Mouse (Mus musculus) heart, embryonic 10.5 days (tissue): Measurements from ENCODE around the gene Slc25a43. TPM values are rescaled to one million over a fixed set of nuclear protein-coding genes. Genes with fewer than 3 reads are reported as not detected.

ENCODE experiments used
- DNase-seq: peaks from one replicate; pipeline ENCODE4 v3.0.0-alpha.2; 2017; ENCODE audit warnings: low spot score
- H3K27ac ChIP-seq: fragments of 300-500 bp; sonication (generic); 2 replicates; pipeline ENCODE4 v1.5.1; 2016; ENCODE audit warnings: mild to moderate bottlenecking
- H3K27me3 ChIP-seq: fragments of 300-500 bp; sonication (generic); 2 replicates; pipeline ENCODE4 v1.6.1; 2016; ENCODE audit warnings: mild to moderate bottlenecking; ENCODE audit not compliant: poor library complexity, insufficient read depth, severe bottlenecking
- H3K36me3 ChIP-seq: fragments of 300-500 bp; sonication (generic); 2 replicates; pipeline ENCODE4 v1.6.1; 2016; ENCODE audit warnings: mild to moderate bottlenecking, moderate library complexity
- H3K4me1 ChIP-seq: fragments of 300-500 bp; sonication (generic); 2 replicates; pipeline ENCODE4 v1.6.1; 2016; ENCODE audit warnings: mild to moderate bottlenecking
- H3K4me3 ChIP-seq: fragments of 300-500 bp; sonication (generic); 2 replicates; pipeline ENCODE4 v1.5.1; 2016; ENCODE audit warnings: mild to moderate bottlenecking, moderate library complexity
- H3K9me3 ChIP-seq: fragments of 300-500 bp; sonication (generic); 2 replicates; pipeline ENCODE4 v1.6.1; 2016; ENCODE audit warnings: mild to moderate bottlenecking, moderate library complexity
- WGBS: fragments of 180-500 bp; shearing (Covaris S2); methylation state at CpG from one replicate; pipeline ENCODE4 v1.1.7; 2016; 5-methylcytosine and 5-hydroxymethylcytosine counted together
- polyA plus RNA-seq: library from polyadenylated mRNA; unstranded; fragments of >200 nt; fragmentation: Nextera tagmentation; extraction: Ambion mirVana; gene quantifications from 2 replicates; pipeline ENCODE4 v1.2.1, GENCODE M21; 2016

The Slc25a43 gene
- polyA plus RNA-seq, 1 experiment from 2014 or later = 2.2 TPM

GRCm38 (mm10) chrX:36816953-36817441 is 73.5 kb downstream of the Slc25a43 start:
- DNase-seq = peak; percentile 78
- Histone ChIP-seq H3K9me3 (no peaks in the 10 kb centered on the region), H3K27me3 (no peaks in the 10 kb centered on the region), H3K4me3 (peak overlapping the region; percentile 43), H3K4me1 (no peaks in the 10 kb centered on the region), H3K27ac (peak overlapping the region; percentile 84), H3K36me3 (no peaks in the 10 kb centered on the region)
- WGBS = 8% methylated on average over 10 of the region's 10 CpGs

GRCm38 (mm10) chrX:36819575-36819974 is 76.1 kb downstream of the Slc25a43 start:
- 62% methylated on average over 4 of the region's 4 CpGs for WGBS
- Histone ChIP-seq H3K9me3 (no peaks in the 10 kb centered on the region), H3K4me3 (no peak overlapping the region), H3K27me3 (no peaks in the 10 kb centered on the region), H3K4me1 (no peaks in the 10 kb centered on the region), H3K27ac (no peak overlapping the region), H3K36me3 (no peaks in the 10 kb centered on the region)
- DNase-seq = no peak

- Histone ChIP-seq H3K4me3 (no peak overlapping the region), H3K36me3 (no peaks in the 10 kb centered on the region), H3K27ac (no peak overlapping the region), H3K9me3 (no peaks in the 10 kb centered on the region), H3K4me1 (no peaks in the 10 kb centered on the region), H3K27me3 (no peaks in the 10 kb centered on the region)
- 17% methylated on average over 4 of the region's 4 CpGs for WGBS
- DNase-seq = no peak
Measured at GRCm38 (mm10) chrX:36820201-36820600, 76.7 kb downstream of the Slc25a43 start.

GRCm38 (mm10) chrX:36823932-36824711 is 80.7 kb downstream of the Slc25a43 start:
- Histone ChIP-seq H3K27me3 (no peaks in the 10 kb centered on the region), H3K9me3 (no peaks in the 10 kb centered on the region), H3K36me3 (no peaks in the 10 kb centered on the region), H3K4me3 (no peak overlapping the region), H3K27ac (no peak overlapping the region), H3K4me1 (no peaks in the 10 kb centered on the region)
- 85% methylated on average over 10 of the region's 10 CpGs for WGBS
- DNase-seq = no peak

GRCm38 (mm10) chrX:36825032-36825431 is 81.6 kb downstream of the Slc25a43 start:
- Histone ChIP-seq H3K27me3 (no peaks in the 10 kb centered on the region), H3K4me3 (no peak overlapping the region), H3K9me3 (no peaks in the 10 kb centered on the region), H3K4me1 (no peaks in the 10 kb centered on the region), H3K36me3 (no peaks in the 10 kb centered on the region), H3K27ac (no peak overlapping the region)
- WGBS = 55% methylated on average over 2 of the region's 2 CpGs
- no peak for DNase-seq

Other genes with a start within 250 kb of the Slc25a43 start
- gene Pgrmc1, start 145.5 kb upstream of the Slc25a43 start, polyA plus RNA-seq = 144 and 196 TPM in 2 replicates
- 0.94 and 2.0 TPM in 2 replicates for gene Akap17b, start 98.3 kb upstream of the Slc25a43 start, polyA plus RNA-seq
- gene Slc25a5, start 52.0 kb downstream of the Slc25a43 start, polyA plus RNA-seq = 1,068 and 1,241 TPM in 2 replicates
- 122 and 126 TPM in 2 replicates for gene Ube2a, start 130.2 kb downstream of the Slc25a43 start, polyA plus RNA-seq
- 21.9 and 26.5 TPM in 2 replicates for gene C330007P06Rik, start 130.5 kb downstream of the Slc25a43 start, polyA plus RNA-seq
- gene Nkrf, start 159.2 kb downstream of the Slc25a43 start, polyA plus RNA-seq = 1.2 and 1.9 TPM in 2 replicates
- 14.9 and 19.0 TPM in 2 replicates for gene Sept6, start 248.1 kb downstream of the Slc25a43 start, polyA plus RNA-seq